Mouse (Mus musculus) spleen, adult 18-20 months (tissue): ENCODE measurements at regions not wholly inside any gene's neighbourhood (a gene's known extent, or its start where the extent isn't known, plus 50 kb on each side); places are given as distances from the start of the nearest gene placed in this dataset.
"Not testable (repeated sequence)": the region's sequence is repeated elsewhere in the genome, so short reads cannot be mapped to it uniquely, and the experiment has no call there.

Experiments used
- DNase-seq, 2 experiments: peaks; one replicate each; pipeline ENCODE4 v3.0.0; 2022; ENCODE audit warnings: mixed read lengths in 2 of 2

DNA sequence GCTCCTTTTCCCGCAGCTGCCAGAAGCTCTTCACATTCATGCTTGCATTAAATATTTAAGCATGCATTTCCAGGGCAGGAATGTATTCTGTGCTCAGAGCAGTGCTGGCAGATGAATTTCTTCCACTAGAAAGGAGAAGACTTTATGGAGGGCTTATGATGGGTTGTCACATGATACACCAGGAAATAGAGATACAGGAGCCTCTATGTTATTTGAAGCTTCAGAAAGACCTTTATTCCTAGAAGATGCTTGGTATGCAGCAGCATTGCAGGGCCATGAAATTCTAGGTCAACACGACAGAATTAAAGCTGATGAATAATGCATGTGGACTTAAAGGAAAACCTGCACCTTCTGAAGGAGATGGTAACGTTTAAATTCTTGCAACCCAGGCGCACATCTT is 212.1 kb downstream of the Adgrg6 start:
- no peak for DNase-seq

DNA sequence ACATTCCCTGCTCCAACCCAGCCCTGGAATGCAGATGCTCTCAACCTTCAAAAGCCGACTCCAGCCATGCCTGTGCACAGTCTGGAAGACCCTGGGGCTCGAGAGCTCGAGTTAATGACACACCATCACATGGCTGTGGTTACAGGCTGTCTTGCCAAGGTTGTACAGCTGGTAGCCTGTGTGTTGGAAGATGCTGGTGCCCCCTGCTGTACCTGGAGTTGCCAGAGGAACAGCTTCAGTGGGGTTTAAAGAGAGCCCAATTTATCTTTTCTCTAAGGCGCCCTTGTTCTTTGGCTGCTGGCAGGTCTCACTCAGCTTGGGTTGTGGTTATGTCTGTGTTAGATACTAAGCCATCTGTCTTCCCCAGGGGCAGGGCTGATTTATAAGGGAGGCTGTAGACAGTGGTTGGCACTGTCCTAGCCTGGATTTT is 212.8 kb downstream of the Adgrg6 start:
- no peak for DNase-seq

DNA sequence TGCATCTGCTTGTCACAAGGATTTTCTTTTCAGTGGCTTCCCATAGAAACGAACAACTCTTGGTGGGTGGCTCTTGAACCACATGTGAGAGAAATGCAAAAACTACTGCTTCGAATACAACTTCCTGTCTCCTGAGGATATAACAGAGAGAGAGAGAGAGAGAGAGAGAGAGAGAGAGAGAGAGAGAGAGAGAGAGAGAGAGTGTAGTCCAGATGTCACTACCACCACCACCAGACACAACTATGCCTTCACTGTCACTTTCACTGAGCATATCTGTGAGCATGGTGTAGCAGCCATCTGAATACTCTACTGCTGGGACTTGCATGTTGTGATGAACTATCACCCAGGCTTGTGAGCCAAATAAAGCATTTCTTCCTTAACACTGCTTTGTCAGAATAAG is 216.6 kb downstream of the Adgrg6 start:
- no peak for DNase-seq

DNA sequence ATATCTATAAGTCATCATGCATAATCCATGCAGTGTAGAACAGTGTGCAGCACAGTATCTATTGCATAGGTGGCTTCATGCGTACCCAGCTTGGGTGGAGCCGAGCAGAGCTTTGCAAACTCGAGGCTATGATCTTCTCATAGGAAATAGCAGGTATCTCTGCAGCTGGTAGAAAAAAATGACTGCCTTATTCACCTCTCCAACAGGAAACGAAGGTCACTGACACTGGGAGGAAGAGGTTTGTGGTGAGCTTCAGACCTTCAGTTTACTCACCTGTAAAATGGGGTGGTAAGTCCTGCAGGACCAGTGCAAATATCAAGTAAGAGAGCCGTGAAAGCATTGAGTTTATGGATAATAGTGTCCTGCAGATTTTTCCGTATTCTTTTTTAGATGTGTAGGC is 219.2 kb downstream of the Adgrg6 start:
- no peak for DNase-seq

DNA sequence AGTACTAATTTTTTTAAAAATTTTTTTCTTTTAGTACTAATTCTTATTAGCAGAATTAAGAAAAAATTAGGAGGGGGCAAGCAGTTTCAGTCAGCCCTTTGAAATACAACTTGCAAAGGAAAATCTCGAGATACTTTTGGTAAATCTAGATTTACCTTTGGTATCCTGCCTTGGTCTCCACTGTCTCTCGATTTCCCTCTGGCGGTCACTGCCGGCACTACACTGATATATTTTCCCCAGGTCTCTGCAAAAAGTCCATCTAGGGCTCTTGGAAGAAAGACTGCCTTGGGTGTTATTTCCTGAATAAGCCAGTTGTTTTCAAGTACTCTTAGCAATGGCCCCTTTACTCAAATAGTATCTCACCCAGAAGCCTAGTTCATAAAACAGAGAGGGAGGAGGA is 224.0 kb downstream of the Adgrg6 start:
- peak; percentile 32 to 78 for DNase-seq

DNA sequence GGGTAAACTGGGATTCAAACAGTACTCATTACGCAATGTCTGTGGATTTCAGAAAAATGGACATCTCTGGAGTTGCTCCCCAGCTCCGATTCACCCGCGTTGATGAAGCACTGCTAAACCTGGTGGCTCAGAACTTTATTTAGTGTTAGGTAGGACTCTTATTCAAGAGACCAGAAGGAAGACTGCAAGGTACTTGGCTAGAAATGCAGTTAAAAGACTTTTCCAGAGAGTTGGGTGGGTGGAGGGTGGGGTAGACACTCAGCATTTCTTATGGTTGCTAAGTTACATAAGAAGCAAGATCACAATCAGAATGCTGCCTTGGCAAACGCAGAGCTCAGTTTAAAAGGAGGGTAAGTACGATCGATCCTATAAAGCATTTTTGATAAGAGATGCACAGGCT is 230.2 kb downstream of the Adgrg6 start:
- DNase-seq: no peak

DNA sequence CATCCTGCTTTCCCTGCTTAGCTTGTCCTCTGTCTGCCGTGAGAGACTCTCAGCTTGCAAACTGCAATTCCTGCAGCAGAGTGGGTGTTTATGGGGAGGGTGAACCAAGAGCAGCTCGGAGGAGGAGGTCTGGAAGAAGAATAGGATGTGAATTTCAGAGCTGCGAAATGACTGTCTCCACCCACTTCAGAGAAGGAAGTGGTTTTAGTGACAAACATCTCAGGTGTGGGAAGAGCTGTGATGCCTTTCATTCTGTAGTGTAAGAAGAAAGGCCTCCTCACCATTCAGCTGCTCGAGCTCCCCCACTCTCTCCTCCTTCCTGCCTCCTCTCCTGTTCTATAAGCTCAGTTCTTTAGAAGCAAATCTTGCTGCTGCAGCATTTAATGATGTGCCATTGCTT is 230.9 kb downstream of the Adgrg6 start:
- no peak for DNase-seq

DNA sequence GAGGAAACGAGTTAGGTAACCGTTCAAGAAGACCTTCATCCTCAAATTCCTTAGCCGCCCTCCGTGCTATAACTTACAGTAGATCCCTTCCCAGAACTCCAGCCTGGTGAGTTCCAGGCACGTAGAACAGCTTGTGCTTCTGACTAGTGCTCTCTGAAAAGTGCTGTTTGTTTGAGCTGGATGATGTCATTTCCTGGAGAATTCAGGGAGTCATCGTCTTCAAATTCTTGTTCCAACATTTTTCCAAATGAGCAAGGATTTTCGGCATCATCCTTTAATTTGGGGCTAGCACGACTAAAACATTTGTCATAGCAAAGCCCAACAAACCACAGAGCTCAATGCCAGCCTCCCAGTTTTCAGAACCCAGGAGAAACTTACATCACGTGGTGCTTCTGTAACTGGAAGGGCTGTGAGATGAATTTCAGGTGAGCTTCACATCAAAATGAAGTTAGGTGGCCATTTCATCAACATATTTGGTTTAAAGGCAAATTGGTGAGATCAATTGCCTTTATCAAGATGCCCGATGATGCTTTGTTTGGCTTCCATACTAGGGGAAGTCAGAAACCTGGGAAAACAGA is 231.4 kb downstream of the Adgrg6 start:
- no peak for DNase-seq

DNA sequence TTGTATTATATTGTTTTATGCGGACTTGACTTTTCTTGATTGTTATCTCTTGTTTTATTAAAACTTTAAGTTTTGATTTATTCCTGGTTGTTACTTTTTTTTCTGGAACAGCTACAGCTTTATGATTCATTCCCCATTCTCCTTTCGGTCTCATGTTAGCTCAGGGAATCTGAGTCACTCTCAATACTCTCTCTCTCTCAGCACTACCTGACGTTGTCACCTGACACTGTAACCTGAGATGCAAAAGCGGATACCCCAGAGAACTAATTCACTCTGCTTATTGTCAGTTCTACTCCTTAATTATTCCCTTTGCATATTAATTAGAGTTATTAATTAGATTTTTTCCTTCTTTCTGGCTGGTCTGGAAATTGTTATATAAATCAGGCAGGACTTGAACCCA is 232.5 kb downstream of the Adgrg6 start:
- no peak for DNase-seq

DNA sequence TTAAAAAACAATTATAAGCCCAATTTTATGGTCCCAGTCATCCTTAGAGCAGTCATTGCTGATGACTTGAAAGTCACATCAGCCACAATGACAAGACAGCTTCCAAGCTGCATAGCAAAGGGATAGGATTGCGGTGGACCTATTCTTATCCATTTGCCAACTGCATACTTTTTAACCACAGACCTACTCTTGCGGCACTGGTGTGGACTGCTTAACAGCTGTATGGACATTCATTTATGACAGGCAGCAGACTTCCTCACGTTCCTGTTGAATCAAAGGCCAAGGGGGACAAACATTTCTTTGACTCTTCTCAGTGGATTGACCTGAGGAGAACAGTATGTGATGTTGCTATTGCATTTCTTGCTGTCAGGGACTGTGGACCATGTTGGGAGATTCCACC is 233.5 kb downstream of the Adgrg6 start:
- no peak for DNase-seq

DNA sequence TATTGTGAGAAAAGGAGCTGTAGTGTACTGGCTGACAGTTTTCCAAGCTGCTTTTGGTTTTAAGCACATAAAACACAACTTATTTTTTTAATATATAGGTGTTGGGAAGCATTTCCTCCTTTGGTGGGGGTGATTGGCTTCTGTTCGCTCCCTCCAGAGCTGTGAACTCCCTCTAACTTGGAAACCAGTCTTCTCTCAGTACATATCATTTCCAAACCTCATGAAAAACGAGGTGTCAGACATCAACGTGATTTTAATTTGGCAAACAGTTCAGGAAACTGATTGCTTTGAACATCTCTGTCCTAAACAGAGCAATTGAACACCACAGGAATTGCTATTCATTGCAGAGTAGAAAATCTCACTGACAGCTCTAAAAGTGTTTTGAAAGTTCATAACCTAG is 238.6 kb downstream of the Adgrg6 start:
- DNase-seq: no peak

DNA sequence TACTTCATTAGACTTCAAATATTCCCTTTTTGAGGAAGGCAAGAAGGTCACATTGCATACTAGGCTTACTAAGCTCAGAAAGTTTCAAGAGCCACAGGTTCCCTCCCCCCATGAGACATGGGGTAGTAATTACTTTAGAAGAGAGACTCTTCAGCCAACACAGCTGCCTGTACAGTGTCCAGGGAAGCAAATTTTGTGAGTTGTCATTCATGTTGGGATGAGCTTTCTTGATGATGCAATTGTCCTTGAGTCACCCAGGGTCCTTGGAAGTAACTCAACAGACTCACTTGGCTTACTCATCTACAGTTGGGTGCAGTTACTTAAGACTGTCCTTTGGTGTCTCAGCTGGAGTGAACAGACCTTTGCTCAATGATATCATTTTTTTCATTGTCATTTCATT is 242.0 kb downstream of the Adgrg6 start:
- no peak for DNase-seq

DNA sequence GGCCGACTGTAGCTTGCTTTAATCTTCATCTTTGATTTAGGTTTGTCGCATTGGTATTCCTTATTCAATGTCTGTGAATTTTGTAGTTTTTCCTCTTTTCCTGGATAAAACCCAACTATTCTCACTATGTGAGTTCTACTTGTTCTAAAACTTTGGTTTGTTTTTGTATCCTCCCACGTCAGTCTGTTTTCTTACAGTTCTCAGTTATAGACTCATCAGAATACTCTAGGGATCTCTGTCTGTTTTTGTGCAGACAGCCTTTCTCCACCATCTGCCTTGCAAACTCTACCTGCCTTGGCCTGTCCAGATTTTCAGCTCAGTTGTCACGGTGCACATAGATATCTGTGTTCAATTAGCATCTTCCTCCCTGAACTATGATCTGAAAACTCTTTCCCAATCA is 249.3 kb downstream of the Adgrg6 start:
- DNase-seq: no peak

DNA sequence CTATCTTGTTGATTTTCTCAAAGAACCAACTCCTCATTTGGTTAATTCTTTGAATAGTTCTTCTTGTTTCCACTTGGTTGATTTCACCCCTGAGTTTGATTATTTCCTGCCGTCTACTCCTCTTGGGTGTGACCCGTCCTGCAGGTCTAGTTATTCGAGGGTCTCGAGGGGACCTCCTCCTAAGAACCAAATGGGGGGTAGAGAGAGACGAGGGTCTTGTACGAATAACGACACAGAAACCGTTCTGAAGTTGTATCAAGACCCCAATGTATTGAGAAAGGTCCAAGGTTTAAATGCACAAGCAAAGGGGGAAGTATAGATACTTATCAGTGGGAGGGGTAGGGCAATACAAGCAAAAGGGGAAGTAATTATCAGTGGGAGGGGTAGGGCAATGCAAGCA is 252.8 kb downstream of the Adgrg6 start:
- not testable (repeated sequence) for DNase-seq

DNA sequence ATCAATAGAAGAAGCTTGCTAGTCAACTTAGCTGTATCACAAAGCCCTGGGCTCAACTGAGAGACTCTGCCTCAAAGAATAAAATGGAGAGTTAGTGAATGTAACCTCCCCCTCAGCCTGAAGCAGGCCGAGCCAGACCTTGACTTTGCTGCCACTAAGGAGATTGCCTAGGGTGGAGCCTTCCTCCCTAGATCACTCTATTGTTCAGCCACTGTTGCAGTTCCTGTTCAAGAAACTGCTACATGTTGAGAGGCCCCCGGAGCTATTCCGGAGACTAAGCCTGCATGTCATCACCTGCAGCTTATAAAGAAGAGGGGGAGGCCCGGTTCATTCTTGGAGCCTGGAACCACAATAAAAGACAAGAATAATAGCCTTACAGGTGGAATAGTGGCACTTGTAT is 257.9 kb downstream of the Adgrg6 start:
- DNase-seq: no peak

DNA sequence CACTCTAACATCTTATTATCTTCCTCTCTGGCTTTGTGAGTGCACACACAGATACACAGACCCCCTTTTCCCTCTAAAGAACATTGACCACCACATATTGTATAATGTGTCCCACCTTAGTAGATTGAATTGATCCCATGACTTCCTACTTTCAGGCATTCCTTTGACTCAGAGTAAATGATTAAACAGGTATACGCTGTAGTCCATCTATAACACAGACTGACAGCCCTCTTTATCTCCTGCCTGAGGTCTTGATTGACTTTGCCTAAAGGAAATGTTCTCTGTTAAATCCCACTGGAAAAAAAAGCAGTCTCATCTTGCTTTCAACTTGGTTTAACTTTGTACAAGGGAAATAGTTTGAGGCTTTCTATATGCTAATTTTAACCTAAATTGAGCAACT is 268.8 kb downstream of the Adgrg6 start:
- DNase-seq: no peak

DNA sequence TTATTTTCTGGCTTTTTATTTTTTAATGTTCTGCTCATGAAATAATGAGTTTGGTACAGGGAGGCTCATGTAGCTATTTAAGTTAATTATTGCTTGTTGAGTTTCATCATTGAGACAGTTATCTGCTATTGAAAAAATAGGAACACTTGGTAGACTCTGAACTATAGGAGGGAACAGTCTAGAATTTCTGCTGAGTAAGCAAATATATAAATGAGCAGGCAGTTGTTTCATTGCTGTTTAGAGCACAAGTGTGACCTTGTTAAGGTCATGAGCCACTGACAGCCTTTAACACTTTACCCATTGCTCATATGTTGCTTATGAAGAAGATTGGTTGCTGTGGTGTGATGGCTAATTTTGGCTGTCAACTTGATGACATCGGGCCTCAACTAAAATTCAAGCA is 270.0 kb downstream of the Adgrg6 start:
- DNase-seq: no peak

DNA sequence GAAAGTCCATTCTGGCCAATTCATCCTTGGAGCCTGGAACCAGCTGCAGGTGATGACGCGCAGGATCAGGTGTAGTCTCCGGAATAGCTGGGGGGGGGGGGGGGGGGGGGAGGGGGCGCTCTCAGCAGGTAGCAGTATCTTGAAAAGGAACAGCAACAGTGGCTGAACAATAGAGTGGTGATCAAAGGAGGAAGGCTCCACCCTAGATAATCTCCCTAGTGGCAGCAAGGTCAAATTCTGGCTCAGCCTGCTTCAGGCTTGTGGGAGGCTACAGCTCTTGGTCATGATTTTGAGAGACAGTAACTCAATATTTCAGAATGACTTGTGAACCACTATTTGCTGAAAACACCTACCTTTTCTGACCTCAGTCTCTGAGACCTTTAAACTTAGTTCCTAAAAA is 275.5 kb downstream of the Adgrg6 start:
- DNase-seq: no peak

DNA sequence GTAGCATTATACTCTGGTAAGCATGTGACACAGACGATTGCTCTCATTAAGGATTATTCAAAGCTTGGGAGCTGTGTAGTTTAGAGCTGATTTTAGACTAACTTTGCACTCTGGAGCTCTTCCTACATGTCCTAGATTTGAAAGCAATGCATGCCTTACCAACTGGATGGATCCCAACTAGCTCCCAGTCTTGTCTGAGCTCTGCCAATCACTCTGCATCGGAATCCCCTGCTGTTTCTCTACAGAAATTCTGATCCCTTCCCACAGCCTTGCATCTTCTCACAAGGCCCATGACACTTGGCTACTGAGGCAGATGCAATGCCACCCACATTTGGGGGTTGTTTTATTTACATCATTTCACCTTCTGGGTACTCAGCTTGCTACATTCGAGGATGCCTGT is 277.8 kb downstream of the Adgrg6 start:
- DNase-seq: no peak

DNA sequence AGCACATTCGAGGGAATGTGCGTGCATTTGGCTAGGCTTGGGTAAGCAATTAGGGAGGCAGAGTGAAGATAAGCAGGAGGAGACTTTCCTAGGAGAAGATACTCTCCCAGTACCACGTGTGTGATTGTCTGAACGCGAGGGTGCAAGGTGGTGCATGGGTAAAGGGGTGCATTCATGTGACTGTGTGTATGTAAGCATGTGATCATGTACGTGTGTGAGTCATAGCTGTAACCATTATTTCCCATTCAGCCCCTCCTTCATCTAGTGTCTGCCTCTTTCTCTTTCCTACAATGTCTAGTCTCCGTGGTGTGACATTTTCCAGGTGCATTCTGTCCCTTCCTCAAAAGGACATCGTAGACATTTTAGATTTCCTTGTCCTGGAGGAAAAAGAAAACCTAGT is 273.8 kb downstream of the Hivep2 start:
- no peak for DNase-seq

DNA sequence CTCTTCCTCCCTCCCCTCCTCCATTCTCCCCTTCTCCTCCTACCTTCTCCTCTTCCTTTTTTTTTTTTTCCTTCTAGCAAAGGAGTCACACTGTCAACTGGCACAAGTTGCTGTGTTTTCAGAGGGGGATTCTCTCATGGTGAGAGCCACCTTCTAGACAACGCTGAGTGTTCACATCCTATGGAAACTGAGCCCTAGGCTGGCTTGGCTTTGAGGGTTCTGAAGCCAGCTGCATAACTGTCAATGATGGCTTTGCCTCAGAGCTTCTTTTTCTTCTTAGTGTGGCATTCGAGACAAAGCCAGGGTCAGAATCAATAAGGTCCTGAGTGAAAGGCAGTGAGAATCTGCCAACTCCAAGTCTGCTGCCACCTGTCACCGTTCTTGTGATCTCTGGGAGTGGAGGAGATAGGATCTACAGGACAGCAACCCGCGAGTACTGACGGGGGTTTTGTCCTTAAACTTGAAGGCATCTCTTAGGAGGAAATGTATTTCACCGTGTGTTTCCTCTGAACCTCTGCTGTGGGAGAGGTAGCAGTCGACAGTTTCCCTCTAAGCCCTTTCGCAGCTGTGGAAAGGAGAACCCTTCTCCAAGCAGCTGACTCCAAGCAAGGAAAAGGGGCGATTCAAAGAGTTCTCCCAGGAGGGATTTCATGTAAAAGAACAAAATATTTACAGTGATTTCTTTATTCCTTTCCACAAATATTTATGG is 269.2 kb downstream of the Hivep2 start:
- DNase-seq: no peak

DNA sequence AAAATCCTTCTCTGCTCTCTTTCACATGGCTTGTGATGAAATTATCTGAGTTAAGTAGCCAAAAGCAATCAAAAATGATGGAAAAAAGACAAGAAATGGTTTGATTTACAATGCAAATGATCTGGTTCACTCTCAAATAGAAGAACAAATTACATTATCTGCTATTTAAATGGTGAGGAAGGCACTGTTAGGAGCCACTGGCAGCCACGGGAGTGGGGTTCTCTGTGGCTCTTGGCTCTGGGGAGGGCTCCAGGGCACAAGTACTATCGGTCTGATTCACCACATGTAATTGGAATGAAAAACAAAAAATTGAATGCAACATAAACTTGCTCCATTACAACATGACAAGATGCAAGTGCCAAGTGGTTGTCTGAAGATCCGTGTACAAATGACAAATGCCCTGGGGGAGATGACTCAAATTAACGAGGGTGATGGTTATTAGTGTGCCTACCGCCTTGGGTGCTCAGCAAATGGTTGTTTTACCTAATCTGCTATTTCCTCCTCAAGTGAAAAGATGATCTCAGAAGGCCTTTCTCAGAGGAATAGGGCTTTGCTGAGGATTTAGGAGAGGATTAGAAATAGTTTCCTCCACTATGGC is 268.2 kb downstream of the Hivep2 start:
- DNase-seq: no peak

DNA sequence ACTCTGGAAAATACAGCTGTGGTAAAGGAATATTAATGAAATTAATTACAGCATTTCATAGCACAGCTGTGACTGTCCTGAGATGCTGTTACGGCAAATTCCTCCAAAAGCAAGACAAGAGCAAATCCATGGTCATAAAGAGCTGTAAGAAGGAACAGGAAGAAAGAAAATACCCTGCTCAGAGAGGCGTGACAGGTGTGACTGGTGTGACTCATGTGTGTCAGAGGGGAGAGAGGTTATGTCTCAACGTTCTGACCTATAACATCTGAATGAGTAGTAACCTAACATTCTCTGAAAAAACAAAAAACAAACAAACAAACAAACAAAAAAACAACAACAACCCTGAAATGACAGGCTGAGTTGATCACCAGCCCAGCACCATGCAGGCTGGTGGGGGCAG is 267.5 kb downstream of the Hivep2 start:
- no peak for DNase-seq

DNA sequence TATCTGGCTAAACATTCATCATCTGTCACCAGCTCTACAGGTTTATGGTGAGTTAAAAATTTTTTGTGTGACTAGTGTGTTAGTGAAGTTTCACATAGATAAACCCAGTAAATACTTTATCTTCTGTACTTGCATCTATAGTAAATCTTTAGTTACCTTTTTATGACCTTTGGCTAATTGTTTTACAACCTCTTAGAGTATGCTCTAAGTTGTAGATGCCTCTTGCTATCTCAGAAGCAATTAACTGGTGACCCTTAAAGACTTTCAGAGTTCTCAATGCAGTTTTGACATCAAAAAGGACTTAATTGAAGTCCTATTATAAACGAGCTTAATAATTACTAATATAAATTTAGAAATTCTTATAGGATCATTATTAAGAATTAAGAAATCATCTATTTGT is 265.6 kb downstream of the Hivep2 start:
- no peak for DNase-seq

DNA sequence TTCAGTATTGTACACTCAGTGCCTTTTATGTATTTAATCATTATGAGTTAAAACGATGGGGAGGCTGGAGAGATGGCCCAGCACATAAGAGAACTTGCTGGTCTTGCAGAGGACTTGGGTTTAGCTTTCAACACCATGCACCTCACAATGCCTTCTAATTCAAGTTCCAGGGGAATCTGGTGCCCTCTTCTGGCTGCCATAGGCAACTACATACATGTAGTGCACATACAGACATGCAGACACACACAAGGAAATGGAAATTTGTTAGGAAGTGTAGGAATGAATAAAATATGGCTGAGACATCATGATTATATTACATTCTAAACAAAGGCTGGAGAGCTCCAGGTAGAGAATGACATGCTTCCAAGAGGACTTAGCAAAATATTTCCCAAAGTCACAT is 251.4 kb downstream of the Hivep2 start:
- no peak for DNase-seq
